Mouse (Mus musculus) embryonic fibroblast, embryonic 13.5 days (primary cell): Measurements from ENCODE around the gene Uggt1.

Experiments
- CTCF ChIP-seq: IDR thresholded peaks from 2 replicates; pipeline ENCODE4 v1.5.1; 2011; ENCODE audit warnings: mild to moderate bottlenecking, control low read depth, low read length, moderate library complexity, borderline replicate concordance; ENCODE audit not compliant: insufficient read depth
- POLR2A ChIP-seq: IDR thresholded peaks from 2 replicates; pipeline ENCODE4 v1.6.1; 2011; ENCODE audit warnings: low read depth, mild to moderate bottlenecking, control low read depth, low read length, moderate library complexity

GRCm38 (mm10) chr1:36272546-36272945, 28.0 kb upstream of the Uggt1 start:
- no peak for TF ChIP-seq POLR2A
- TF ChIP-seq CTCF: no peak
